Mouse (Mus musculus) liver, adult (tissue): ENCODE results near the gene Smok2b.
"Not testable (repeated sequence)": the region's sequence is repeated elsewhere in the genome, so short reads cannot be mapped to it uniquely, and the experiment has no call there.

Experiments
- GATA4 ChIP-seq: IDR thresholded peaks from 2 replicates; pipeline ENCODE4 v1.6.1; 2014; ENCODE audit warnings: mild to moderate bottlenecking, low read length; ENCODE audit not compliant: insufficient replicate concordance

The Smok2b gene

GRCm38 (mm10) chr17:13229957-13230356, at the start of gene Smok2b:
Smok2b (plus strand) TSS chr17:13230257.
- TF ChIP-seq GATA4: not testable (repeated sequence)

- TF ChIP-seq GATA4: no peak
Measured at GRCm38 (mm10) chr17:13206491-13206890, 23.6 kb upstream of the Smok2b start.

- TF ChIP-seq GATA4: no peak
Measured at GRCm38 (mm10) chr17:13212136-13212850, 17.8 kb upstream of the Smok2b start.

- TF ChIP-seq GATA4: no peak
Measured at GRCm38 (mm10) chr17:13214169-13214568, 15.9 kb upstream of the Smok2b start.

- no peak for TF ChIP-seq GATA4
Measured at GRCm38 (mm10) chr17:13215595-13215994, 14.5 kb upstream of the Smok2b start.

GRCm38 (mm10) chr17:13220888-13221287, 9.2 kb upstream of the Smok2b start, which contains the start of gene Smok2a:
Smok2a (plus strand) TSS chr17:13221188.
- no peak for TF ChIP-seq GATA4
